Mouse (Mus musculus): ENCODE data around the gene Pparg. TPM values are rescaled to one million over a fixed set of nuclear protein-coding genes. Genes with fewer than 3 reads are reported as not detected.

The Pparg gene
- polyA plus RNA-seq, 1 experiment from 2014 or later = 2.5 TPM

DNA sequence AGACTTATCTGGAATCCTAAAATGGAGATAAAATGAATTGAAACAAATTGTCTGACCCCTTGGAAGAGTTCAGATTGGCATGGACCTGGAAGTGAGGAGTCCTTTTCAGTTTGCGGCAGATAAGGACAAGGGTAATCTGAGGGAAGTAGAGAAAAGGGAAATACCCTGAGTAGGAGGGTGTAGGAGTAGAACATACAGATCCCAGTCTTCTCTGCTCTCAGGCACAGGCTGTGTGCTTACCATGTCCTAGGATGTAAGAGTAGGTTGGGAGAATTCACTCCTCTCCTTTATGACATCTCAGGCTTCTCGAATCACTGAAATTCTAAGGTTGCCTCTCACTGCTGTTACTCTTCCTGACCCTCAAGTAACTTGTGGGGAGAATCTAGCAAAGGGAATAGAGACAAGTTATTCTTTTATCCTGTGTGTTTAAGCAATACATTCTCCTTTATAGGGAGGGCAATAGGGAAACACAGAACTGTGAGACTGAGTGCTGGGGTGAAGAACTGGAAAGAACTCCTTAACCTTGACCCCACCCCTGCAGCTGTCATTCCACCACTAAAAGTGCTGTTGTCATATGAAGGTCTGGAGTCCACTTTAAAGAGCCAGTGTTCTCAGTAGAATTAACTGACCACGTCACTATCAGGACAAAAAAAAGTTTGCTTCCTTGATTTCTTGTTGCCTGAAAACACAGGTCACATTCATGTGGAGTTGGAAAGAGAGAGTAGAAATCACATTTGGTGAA, 6.3 kb downstream of the Pparg start:
- no peak overlapping the region for H3K4me2 ChIP-seq
- no peaks in the 10 kb centered on the region for H3K36me3 ChIP-seq
- no peaks in the 10 kb centered on the region for H3K9me3 ChIP-seq (replicated peaks)
- H3K27me3 ChIP-seq = peaks cover 7% of the 10 kb centered on the region
- H3K9ac ChIP-seq = no peak overlapping the region
- peaks cover 2% of the 10 kb centered on the region for H3K4me1 ChIP-seq (replicated peaks)
- ATAC-seq (replicated peaks; ENCODE audit: insufficient number of reproducible peaks, insufficient read depth, low FRiP score, low read depth) = no peak
- WGBS = 67% methylated on average over 3 of the region's 3 CpGs
- no peak overlapping the region for H3K27ac ChIP-seq
- no peak overlapping the region for H3K4me3 ChIP-seq

DNA sequence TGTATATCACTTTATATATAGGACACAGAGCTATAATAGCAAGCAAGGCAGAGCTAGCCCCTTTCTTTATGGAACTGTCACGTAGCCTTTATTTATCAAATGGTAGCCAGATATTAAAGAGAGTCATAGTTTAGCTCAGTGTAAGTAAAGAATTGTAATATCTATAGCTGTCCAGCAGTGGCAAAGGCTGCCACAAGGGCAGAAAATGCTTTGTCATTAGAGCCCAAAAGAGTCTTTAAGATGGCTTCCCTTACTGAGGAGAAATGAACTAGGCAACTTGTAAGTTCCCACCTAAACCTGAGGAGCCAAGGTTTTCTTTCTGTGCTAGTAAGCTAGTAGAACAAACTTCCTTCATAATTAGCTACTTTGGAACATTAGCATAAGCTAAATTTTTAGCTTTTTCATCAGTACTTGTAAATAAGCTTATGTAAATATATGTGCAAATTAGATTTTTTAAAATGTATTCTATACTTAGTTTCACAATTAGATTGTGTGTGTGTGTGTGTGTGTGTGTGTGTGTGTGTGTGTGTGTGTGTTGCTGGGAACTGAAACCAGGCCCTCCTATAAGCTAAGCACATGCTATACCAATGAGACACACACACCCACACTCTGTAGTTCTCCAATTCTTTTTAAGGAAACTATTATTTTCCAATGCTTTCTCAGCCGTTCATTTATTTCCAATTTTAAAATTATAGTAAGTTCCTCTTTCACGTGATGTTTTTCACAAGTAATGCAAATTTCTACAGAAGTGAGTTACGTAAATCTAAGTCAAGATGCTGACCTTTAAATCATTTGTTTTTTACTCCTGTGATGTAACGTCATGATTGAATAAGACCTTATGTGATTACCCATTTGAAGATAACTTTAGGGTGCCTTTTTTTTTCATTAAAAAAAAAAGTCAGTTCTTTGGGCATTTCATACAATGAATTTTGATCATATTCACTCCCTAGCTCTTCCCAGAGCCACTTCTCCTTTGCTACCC, 14.4 kb downstream of the Pparg start:
- Histone ChIP-seq H3K9me3 (replicated peaks) (no peaks in the 10 kb centered on the region), H3K4me2 (no peak overlapping the region), H3K36me3 (no peaks in the 10 kb centered on the region), H3K27me3 (no peaks in the 10 kb centered on the region), H3K9ac (no peak overlapping the region), H3K4me3 (no peak overlapping the region), H3K27ac (no peak overlapping the region), H3K4me1 (replicated peaks) (no peaks in the 10 kb centered on the region)
- no peak for ATAC-seq (replicated peaks; ENCODE audit: insufficient number of reproducible peaks, insufficient read depth, low FRiP score, low read depth)
- WGBS = 73% methylated on average over 5 of the region's 5 CpGs

DNA sequence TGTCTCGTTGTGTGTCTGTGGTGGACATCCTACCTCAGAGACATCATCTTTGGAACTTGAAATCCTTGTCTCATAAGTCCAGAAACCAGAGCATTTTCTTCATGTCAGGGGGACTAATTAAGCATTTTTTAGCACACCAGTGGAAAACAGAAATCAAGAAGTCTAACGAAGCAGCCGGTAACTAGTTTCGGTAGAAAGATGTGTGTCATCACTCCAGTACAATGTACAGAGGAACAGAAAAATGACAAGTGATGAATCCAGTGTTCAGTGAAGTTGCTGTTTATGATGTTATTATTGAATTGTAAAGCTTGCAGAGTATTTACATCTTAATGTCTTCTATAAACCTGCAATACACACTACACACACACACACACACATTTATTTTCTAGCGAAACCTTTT, 19.8 kb downstream of the Pparg start:
- Histone ChIP-seq H3K9ac (no peak overlapping the region), H3K27me3 (no peaks in the 10 kb centered on the region), H3K4me2 (no peak overlapping the region), H3K4me3 (no peak overlapping the region), H3K27ac (no peak overlapping the region), H3K9me3 (replicated peaks) (no peaks in the 10 kb centered on the region), H3K4me1 (replicated peaks) (no peaks in the 10 kb centered on the region), H3K36me3 (no peaks in the 10 kb centered on the region)
- 84% methylated on average over 5 of the region's 5 CpGs for WGBS
- ATAC-seq (replicated peaks; ENCODE audit: insufficient number of reproducible peaks, insufficient read depth, low FRiP score, low read depth) = no peak

DNA sequence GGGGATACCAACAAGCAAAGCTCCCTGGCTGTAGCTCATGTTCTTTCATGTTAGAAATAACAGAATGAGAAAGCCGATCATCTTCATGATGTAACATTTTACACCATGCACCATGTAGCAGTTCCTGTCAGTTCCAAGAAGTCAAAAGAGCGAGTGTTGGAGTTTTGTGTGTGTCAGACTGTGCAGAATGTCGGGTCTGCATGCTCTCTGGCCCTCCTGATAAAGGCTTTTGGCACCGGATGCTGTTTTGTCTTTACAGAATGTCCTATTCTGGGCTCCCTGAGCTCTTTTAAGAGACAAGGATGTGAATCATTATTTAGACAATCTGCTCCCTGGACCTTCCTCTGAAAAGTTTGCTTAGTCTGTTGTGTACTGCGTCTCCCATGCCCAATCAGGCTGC, 22.0 kb downstream of the Pparg start:
- no peak overlapping the region for H3K4me3 ChIP-seq
- 34% methylated on average over 5 of the region's 5 CpGs for WGBS
- no peak for ATAC-seq (replicated peaks; ENCODE audit: insufficient number of reproducible peaks, insufficient read depth, low FRiP score, low read depth)
- no peaks in the 10 kb centered on the region for H3K36me3 ChIP-seq
- no peak overlapping the region for H3K4me2 ChIP-seq
- H3K4me1 ChIP-seq (replicated peaks) = no peaks in the 10 kb centered on the region
- H3K9me3 ChIP-seq (replicated peaks) = no peaks in the 10 kb centered on the region
- no peaks in the 10 kb centered on the region for H3K27me3 ChIP-seq
- no peak overlapping the region for H3K27ac ChIP-seq
- no peak overlapping the region for H3K9ac ChIP-seq

DNA sequence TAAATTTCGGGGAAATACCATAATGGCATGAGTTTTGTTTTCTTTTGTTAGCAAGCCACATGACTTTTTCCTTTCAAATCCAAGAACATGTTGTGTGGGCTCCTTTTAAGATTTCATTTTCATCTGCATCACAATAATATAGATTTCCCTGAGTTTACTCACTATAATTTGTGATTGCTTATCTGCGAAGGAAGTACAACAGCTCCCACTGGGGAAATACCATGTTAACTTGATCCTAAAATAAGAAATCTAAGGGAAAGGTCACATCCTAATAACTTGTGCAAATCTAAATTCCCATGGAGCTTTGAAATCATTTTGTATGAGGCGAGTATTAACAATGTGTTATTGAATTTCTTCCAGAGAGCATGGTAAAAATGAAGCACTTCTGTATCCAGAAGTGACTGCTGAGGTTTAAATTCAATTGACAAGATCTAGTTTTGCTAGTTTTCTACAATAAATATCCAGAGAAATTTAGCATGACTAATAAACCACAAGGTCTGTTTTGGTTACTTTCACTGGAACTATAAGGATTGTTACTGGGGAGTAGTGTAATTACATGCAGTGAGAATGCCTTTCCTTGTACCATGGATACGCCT, 29.3 kb downstream of the Pparg start:
- no peak overlapping the region for H3K9ac ChIP-seq
- ATAC-seq (replicated peaks; ENCODE audit: insufficient number of reproducible peaks, insufficient read depth, low FRiP score, low read depth) = no peak
- 76% methylated on average over 4 of the region's 4 CpGs for WGBS

DNA sequence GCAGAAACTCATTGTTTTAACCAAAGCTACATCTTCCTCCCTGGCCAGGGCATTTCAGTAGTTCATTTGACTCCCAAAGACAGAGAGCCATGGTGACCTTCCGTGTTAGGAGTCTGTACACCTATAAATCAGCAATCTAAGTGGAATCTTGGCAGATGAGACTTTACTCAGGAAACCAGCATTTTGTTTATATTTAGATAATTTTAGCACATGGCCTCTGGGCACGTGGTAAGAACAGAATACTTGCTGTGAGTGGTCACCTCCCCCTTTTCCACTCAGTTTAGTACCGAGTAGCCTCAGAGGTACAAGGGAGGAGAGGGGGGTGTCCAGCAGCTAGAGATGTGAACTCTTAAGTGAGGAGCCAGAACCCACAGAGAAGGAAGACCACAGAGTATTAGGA, 36.2 kb downstream of the Pparg start:
- WGBS = 55% methylated on average over 3 of the region's 3 CpGs
- Histone ChIP-seq H3K36me3 (no peaks in the 10 kb centered on the region), H3K4me3 (no peak overlapping the region), H3K27ac (no peak overlapping the region), H3K9me3 (replicated peaks) (no peaks in the 10 kb centered on the region), H3K4me2 (no peak overlapping the region), H3K27me3 (no peaks in the 10 kb centered on the region), H3K9ac (no peak overlapping the region), H3K4me1 (replicated peaks) (no peaks in the 10 kb centered on the region)
- ATAC-seq (replicated peaks; ENCODE audit: insufficient number of reproducible peaks, insufficient read depth, low FRiP score, low read depth) = no peak

More for the DNA sequence above, 29.3 kb downstream of the Pparg start:
- H3K4me3 ChIP-seq = no peak overlapping the region
- H3K27ac ChIP-seq = no peak overlapping the region
- H3K9me3 ChIP-seq (replicated peaks) = no peaks in the 10 kb centered on the region
- H3K27me3 ChIP-seq = no peaks in the 10 kb centered on the region
- H3K4me1 ChIP-seq (replicated peaks) = no peaks in the 10 kb centered on the region
- H3K4me2 ChIP-seq = no peak overlapping the region
- H3K36me3 ChIP-seq = no peaks in the 10 kb centered on the region

DNA sequence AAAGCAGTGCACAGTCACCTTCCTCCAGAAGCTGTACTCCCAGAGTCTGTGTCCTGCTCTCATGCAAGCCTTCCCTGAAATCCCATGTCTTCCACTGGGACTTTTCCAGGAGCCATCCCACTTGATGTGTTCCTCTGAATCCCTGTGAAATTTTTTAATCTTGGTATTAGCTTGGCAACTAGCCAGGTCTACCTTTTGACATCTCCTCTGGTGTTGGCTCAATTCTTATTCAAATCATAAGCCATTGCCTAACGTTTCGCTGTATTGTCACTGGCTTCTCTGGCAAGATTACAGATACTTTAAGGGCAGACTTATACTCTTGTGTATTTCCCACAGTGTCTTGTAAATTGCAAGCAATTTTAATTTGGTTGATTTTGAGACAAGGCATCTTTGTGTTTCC, 43.6 kb downstream of the Pparg start:
- Histone ChIP-seq H3K4me2 (no peak overlapping the region), H3K4me3 (no peak overlapping the region), H3K9ac (no peak overlapping the region), H3K27me3 (no peaks in the 10 kb centered on the region), H3K27ac (no peak overlapping the region), H3K9me3 (replicated peaks) (no peaks in the 10 kb centered on the region), H3K36me3 (no peaks in the 10 kb centered on the region), H3K4me1 (replicated peaks) (no peaks in the 10 kb centered on the region)
- no peak for ATAC-seq (replicated peaks; ENCODE audit: insufficient number of reproducible peaks, insufficient read depth, low FRiP score, low read depth)
- WGBS = 72% methylated on average over 2 of the region's 2 CpGs

DNA sequence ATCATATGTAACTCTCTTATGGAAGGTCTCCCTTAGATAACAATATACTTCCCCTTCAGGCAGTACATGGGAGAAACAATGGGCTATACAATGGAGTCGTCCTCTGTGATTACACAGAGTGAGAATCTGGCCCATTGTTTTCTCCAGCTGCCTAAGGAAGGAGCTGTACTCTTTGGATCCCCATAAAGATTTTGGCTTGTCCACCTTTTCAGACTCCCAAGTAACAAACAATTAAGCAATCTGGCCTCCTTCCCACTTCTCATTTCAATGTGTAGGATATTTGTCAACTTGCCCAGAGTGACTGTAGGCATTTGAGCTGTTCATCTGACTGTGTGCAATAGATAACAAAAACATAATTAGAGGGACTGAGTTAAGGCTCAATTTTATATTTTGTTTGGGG, 50.7 kb downstream of the Pparg start:
- no peak for ATAC-seq (replicated peaks; ENCODE audit: insufficient number of reproducible peaks, insufficient read depth, low FRiP score, low read depth)
- Histone ChIP-seq H3K27me3 (no peaks in the 10 kb centered on the region), H3K4me2 (no peak overlapping the region), H3K27ac (no peak overlapping the region), H3K36me3 (no peaks in the 10 kb centered on the region), H3K4me3 (no peak overlapping the region), H3K9ac (no peak overlapping the region), H3K4me1 (replicated peaks) (no peaks in the 10 kb centered on the region), H3K9me3 (replicated peaks) (no peaks in the 10 kb centered on the region)
- 32% methylated on average over 1 of the region's 1 CpGs for WGBS

DNA sequence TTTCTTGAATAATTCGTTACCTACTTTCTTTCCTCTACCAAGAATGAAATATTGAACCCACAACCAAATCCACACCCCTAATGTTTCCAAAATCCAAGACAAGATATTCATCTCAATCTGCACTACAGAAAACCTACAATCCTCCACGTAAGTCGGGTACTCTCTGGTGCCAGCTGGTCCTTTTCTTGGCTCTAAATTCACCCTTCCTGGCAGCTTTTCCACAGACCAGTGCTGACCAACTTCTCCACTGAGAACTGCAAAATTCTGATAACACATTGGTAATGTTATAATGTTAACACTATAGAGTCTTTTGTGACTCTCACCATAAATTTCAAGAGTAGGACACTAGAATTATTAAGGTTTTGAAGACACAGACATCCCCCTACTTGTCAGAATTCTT, 57.4 kb downstream of the Pparg start:
- Histone ChIP-seq H3K36me3 (no peaks in the 10 kb centered on the region), H3K4me3 (no peak overlapping the region), H3K4me2 (no peak overlapping the region), H3K27me3 (no peaks in the 10 kb centered on the region), H3K27ac (no peak overlapping the region), H3K4me1 (replicated peaks) (no peaks in the 10 kb centered on the region), H3K9me3 (replicated peaks) (no peaks in the 10 kb centered on the region), H3K9ac (no peak overlapping the region)
- no peak for ATAC-seq (replicated peaks; ENCODE audit: insufficient number of reproducible peaks, insufficient read depth, low FRiP score, low read depth)
- WGBS = 81% methylated on average over 3 of the region's 3 CpGs

DNA sequence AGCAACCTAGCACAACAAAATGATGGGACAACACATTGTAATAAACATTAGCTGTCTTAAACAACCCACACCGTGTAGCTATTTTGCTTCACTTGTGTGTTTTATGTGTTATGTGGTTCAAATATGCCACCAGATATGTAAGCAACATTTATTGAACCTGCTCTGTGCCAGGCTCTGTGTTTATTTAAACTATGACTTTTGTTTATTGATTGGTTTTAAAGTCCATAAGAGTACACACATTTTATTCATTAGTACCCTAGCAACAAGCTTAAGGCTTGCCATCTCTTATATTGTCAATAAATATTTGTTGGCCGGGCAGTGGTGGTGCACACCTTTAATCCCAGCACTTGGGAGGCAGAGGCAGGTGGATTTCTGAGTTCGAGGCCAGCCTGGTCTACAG, 58.2 kb downstream of the Pparg start:
- Histone ChIP-seq H3K27me3 (no peaks in the 10 kb centered on the region), H3K27ac (no peak overlapping the region), H3K9ac (no peak overlapping the region), H3K4me1 (replicated peaks) (no peaks in the 10 kb centered on the region), H3K9me3 (replicated peaks) (no peaks in the 10 kb centered on the region), H3K4me3 (no peak overlapping the region), H3K36me3 (no peaks in the 10 kb centered on the region), H3K4me2 (no peak overlapping the region)
- WGBS = 80% methylated on average over 3 of the region's 3 CpGs
- no peak for ATAC-seq (replicated peaks; ENCODE audit: insufficient number of reproducible peaks, insufficient read depth, low FRiP score, low read depth)

DNA sequence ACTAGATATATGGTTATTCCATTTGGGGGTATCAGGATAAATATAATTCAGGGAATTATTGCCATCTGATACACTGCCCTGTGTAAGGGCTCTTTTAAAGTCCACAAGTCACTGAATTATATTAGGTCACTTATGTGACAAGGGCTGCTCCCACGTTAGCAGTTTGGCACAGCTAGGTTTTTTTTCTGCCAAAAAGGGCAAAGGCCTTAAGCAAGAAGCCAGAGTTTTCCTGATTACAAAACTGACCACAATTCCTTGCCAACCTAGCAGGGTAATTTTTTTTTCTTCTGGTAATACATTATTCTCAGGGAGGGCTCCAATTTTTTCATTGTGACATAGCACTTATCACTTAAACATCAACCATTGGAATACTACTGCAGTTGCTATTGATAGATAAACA, 60.2 kb downstream of the Pparg start:
- no peak for ATAC-seq (replicated peaks; ENCODE audit: insufficient number of reproducible peaks, insufficient read depth, low FRiP score, low read depth)
- Histone ChIP-seq H3K4me3 (no peak overlapping the region), H3K27ac (no peak overlapping the region), H3K9me3 (replicated peaks) (no peaks in the 10 kb centered on the region), H3K27me3 (no peaks in the 10 kb centered on the region), H3K4me1 (replicated peaks) (no peaks in the 10 kb centered on the region), H3K4me2 (no peak overlapping the region), H3K9ac (no peak overlapping the region), H3K36me3 (no peaks in the 10 kb centered on the region)
- WGBS = 48% methylated on average over 1 of the region's 1 CpGs
